Mouse (Mus musculus): ENCODE results near the gene Serpinb6e.

Serpinb6e gene

DNA sequence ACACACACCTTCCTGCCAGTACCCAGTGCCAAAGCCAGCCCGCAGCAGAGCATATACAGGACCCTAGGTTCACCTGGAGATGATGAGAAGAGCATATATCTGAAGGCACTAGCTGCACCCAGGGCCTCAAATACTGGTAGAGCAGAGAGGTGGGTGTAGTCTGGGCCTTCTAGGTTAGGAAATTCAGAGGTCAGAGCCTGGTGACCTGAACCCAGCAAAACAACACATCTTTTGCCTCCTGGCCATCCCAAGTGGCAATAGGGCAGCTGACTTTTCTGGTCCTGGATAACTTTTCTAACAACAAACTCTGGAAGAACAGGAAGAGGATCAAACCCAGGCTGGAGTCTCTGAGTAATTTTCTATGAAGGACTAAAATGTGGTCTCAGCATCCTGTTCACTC is at the start of gene Serpinb6e:
Serpinb6e (minus strand) TSS at position 101 of the 400 bp plus-strand sequence.
- no peak within 1 kb of the TSS for H3K4me3 ChIP-seq (replicated peaks; ENCODE audit: low read length)
- no peaks in the 10 kb centered on the region for H3K9me3 ChIP-seq (ENCODE audit: low read length)
- H3K27me3 ChIP-seq (ENCODE audit: insufficient read depth, low read length) = no peaks in the 10 kb centered on the region
- H3K36me3 ChIP-seq (ENCODE audit: insufficient read depth, low read length) = no peaks in the 10 kb centered on the region
- no peaks in the 10 kb centered on the region for H3K4me1 ChIP-seq (replicated peaks; ENCODE audit: low read depth, low read length)
- TF ChIP-seq CTCF (conservative IDR thresholded peaks at IDR 0.05; ENCODE audit: low read length) (no peak), NANOG (IDR thresholded peaks at IDR 0.05; ENCODE audit: borderline replicate concordance, low read length) (no peak), POU5F1 (IDR thresholded peaks at IDR 0.05; ENCODE audit: borderline replicate concordance, low read length) (no peak)

DNA sequence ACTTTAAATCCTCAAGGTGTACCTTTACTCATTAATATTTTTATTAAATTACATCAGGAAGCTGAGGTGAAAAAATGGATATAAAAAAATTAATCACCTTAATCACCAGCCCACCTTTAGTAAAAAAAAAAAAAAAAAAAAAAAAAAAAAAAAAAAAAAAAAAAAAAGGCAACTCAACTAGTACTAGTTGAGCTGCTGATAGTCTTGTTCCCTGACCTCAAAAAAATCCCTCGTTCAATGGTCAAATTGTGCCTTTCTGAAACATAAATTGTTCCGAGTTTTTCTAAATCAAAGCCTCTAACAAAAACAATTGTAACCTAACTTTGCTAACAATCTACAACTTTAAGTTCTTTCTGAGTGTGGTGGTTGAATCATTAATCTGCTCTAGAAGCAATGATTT is 12.5 kb downstream of the Serpinb6e start:
- no peaks in the 10 kb centered on the region for H3K4me1 ChIP-seq (replicated peaks; ENCODE audit: low read depth, low read length)
- TF ChIP-seq POU5F1 (IDR thresholded peaks at IDR 0.05; ENCODE audit: borderline replicate concordance, low read length) (no peak), CTCF (conservative IDR thresholded peaks at IDR 0.05; ENCODE audit: low read length) (no peak), NANOG (IDR thresholded peaks at IDR 0.05; ENCODE audit: borderline replicate concordance, low read length) (no peak)
- H3K27me3 ChIP-seq (ENCODE audit: insufficient read depth, low read length) = no peaks in the 10 kb centered on the region
- H3K4me3 ChIP-seq (replicated peaks; ENCODE audit: low read length) = no peak overlapping the region
- H3K36me3 ChIP-seq (ENCODE audit: insufficient read depth, low read length) = no peaks in the 10 kb centered on the region
- H3K9me3 ChIP-seq (ENCODE audit: low read length) = no peaks in the 10 kb centered on the region

DNA sequence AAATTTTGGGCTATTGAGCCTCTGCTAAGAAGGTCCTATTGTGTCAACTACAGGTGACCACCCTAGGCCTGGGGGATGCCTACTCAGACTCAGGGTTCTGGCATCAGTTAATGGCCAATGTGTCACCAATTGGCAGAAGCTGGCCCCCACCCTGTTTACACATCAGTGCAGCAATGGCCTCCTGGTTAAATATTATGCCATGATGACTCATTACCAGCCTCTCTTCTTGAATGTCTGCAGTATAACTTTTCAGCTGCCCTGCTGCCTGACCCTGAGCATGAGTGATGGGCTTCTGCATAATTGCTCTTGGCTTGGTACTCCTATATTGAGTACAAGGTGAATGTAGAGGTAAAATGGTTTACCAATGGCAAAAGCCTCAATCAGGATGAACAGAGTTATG is 19.8 kb downstream of the Serpinb6e start:
- H3K4me3 ChIP-seq (replicated peaks; ENCODE audit: low read length) = no peak overlapping the region
- H3K9me3 ChIP-seq (ENCODE audit: low read length) = peaks cover 10% of the 10 kb centered on the region; the same call in 1 of the 2 replicates
- no peak for TF ChIP-seq POU5F1 (IDR thresholded peaks at IDR 0.05; ENCODE audit: borderline replicate concordance, low read length)
- TF ChIP-seq CTCF (conservative IDR thresholded peaks at IDR 0.05; ENCODE audit: low read length) = no peak
- TF ChIP-seq NANOG (IDR thresholded peaks at IDR 0.05; ENCODE audit: borderline replicate concordance, low read length) = no peak
- no peaks in the 10 kb centered on the region for H3K36me3 ChIP-seq (ENCODE audit: insufficient read depth, low read length)
- H3K27me3 ChIP-seq (ENCODE audit: insufficient read depth, low read length) = no peaks in the 10 kb centered on the region
- H3K4me1 ChIP-seq (replicated peaks; ENCODE audit: low read depth, low read length) = no peaks in the 10 kb centered on the region

DNA sequence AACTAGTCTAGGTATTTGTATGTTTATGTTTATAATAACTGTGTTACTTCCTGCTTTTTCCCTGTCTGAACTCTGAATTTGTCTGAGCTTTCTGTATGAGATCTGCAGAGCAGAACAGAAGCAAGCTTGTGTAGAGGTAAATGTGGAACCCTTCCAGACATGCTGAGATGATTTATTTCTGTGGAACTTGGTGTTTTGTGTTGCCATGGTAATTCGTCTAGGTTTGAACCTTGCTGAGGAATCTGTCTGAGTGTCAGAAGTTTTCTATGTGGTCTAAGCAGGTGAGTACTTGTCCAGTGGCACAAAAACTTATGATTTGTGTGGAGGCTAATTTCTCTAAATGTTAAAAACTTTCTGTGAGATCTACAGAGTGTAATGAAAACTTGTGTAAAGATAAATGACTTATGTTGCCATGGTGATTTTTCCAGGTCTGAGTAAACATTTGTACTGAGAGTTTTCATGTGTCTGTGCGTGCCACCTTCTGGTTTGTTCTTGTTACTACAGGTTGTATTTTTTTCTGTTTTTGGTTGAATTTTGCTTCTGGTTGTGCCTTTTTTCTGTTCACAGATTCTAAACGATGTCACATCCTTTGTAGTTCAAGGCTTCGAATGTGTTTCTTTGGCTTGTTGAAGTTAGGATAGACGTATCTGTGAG is 21.6 kb downstream of the Serpinb6e start:
- H3K27me3 ChIP-seq (ENCODE audit: insufficient read depth, low read length) = no peaks in the 10 kb centered on the region
- no peaks in the 10 kb centered on the region for H3K4me1 ChIP-seq (replicated peaks; ENCODE audit: low read depth, low read length)
- H3K9me3 ChIP-seq (ENCODE audit: low read length) = peaks cover 10% of the 10 kb centered on the region; the same call in 1 of the 2 replicates
- H3K4me3 ChIP-seq (replicated peaks; ENCODE audit: low read length) = no peak overlapping the region
- TF ChIP-seq POU5F1 (IDR thresholded peaks at IDR 0.05; ENCODE audit: borderline replicate concordance, low read length) (no peak), CTCF (conservative IDR thresholded peaks at IDR 0.05; ENCODE audit: low read length) (peak; percentile 14; the same call in 1 of the 2 replicates)
- H3K36me3 ChIP-seq (ENCODE audit: insufficient read depth, low read length) = no peaks in the 10 kb centered on the region
